Mouse (Mus musculus) ES-Bruce4 (cell line): ENCODE data around the gene Cd6. TPM values are rescaled to one million over a fixed set of nuclear protein-coding genes. Genes with fewer than 3 reads are reported as not detected.

Experiments used
- H3K27ac ChIP-seq: 2 replicates; pipeline ENCODE4 v1.5.1; 2012; ENCODE audit warnings: low read length, inconsistent platforms; ENCODE audit not compliant: insufficient read depth
- H3K27me3 ChIP-seq: 2 replicates; pipeline ENCODE4 v1.6.1; 2012; ENCODE audit warnings: mild to moderate bottlenecking, low read length, inconsistent platforms; ENCODE audit not compliant: control insufficient read depth, poor library complexity, insufficient read depth, severe bottlenecking
- H3K36me3 ChIP-seq: 2 replicates; pipeline ENCODE4 v1.6.1; 2012; ENCODE audit warnings: inconsistent platforms, mild to moderate bottlenecking, low read length, moderate library complexity; ENCODE audit not compliant: control insufficient read depth, poor library complexity, insufficient read depth, severe bottlenecking
- H3K4me1 ChIP-seq: one replicate; pipeline ENCODE4 v1.8.1; 2011; ENCODE audit warnings: low read length; ENCODE audit not compliant: control insufficient read depth, insufficient read depth
- H3K4me3 ChIP-seq: 2 replicates; pipeline ENCODE4 v1.5.1; 2011; ENCODE audit warnings: low read depth, mild to moderate bottlenecking, low read length
- H3K9ac ChIP-seq: 2 replicates; pipeline ENCODE4 v1.6.1; 2012; ENCODE audit warnings: low read depth, mild to moderate bottlenecking, inconsistent platforms; ENCODE audit not compliant: poor library complexity, severe bottlenecking
- H3K9me3 ChIP-seq: replicated peaks from 2 replicates; pipeline ENCODE4 v1.6.1; 2012; ENCODE audit warnings: mild to moderate bottlenecking, low read length, inconsistent platforms; ENCODE audit not compliant: control insufficient read depth, poor library complexity, insufficient read depth, severe bottlenecking
- CTCF ChIP-seq: IDR thresholded peaks from one replicate; pipeline ENCODE4 v1.8.1; 2011; ENCODE audit warnings: low read depth, low read length
- EP300 ChIP-seq: IDR thresholded peaks from 2 replicates; pipeline ENCODE4 v1.6.1; 2011; ENCODE audit warnings: low read depth, low read length; ENCODE audit not compliant: insufficient read depth
- POLR2A ChIP-seq: IDR thresholded peaks from one replicate; pipeline ENCODE4 v1.8.1; 2011; ENCODE audit warnings: low read length; ENCODE audit not compliant: insufficient read depth
- polyA plus RNA-seq: library from polyadenylated mRNA; stranded (reverse); fragments of >200 nt; gene quantifications from 2 replicates; pipeline ENCODE4 v1.2.4, GENCODE M21; 2011; ENCODE audit warnings: low read depth; ENCODE audit not compliant: missing spikeins, insufficient read depth, insufficient read length

The Cd6 gene
- polyA plus RNA-seq, 1 experiment: not detected

DNA sequence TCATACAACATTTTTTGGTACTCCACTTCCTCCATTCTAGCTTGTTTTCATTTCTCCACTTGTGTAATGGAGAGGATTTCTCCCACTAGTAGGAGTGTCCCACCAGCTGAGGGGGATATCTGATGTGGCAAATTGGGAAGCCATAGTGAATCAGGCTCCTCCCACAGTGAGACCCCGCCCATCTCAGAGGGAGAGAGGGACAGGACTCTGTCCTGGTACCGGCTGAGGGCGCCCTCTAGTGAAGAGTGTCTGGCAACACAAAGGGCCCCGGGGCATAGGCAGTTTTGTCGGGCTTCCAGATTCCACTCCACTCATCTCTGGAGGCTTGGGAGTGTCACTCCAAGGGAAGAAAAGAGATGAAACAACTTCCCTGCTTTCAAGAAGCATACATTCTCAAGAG lies 1.6 kb upstream of the Cd6 start:
- no peak overlapping the region for H3K27ac ChIP-seq
- H3K9me3 ChIP-seq: no peaks in the 10 kb centered on the region
- peaks cover 2% of the 10 kb centered on the region for H3K4me1 ChIP-seq
- no peak overlapping the region for H3K4me3 ChIP-seq
- H3K27me3 ChIP-seq: no peaks in the 10 kb centered on the region
- TF ChIP-seq EP300: no peak
- peak; percentile 85 for TF ChIP-seq CTCF
- TF ChIP-seq POLR2A: no peak
- no peaks in the 10 kb centered on the region for H3K36me3 ChIP-seq
- no peak overlapping the region for H3K9ac ChIP-seq

DNA sequence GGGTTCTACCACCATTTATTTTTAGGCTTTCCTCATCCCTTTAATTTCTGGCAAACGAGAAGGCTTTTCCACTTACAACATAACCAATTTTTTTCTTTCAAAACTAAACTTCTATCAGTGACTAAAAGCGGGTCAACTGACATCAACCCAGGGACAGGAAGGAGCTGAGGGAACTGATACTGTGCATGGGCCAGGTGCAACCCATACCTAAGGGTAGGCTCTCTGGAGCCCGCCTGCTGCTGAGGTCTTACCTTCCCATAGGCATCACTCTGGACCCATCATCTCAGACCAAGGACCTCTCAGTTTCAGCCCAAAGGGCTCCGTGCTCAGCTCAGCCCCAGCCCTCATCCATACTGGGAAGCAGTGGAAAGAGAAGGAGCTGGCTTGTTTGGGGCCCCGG lies 1.5 kb downstream of the Cd6 start:
- TF ChIP-seq POLR2A (no peak), CTCF (no peak), EP300 (no peak)
- H3K27ac ChIP-seq: no peak overlapping the region
- no peak overlapping the region for H3K9ac ChIP-seq
- H3K36me3 ChIP-seq: no peaks in the 10 kb centered on the region
- H3K4me3 ChIP-seq: no peak overlapping the region
- no peaks in the 10 kb centered on the region for H3K4me1 ChIP-seq
- no peaks in the 10 kb centered on the region for H3K27me3 ChIP-seq
- no peaks in the 10 kb centered on the region for H3K9me3 ChIP-seq

DNA sequence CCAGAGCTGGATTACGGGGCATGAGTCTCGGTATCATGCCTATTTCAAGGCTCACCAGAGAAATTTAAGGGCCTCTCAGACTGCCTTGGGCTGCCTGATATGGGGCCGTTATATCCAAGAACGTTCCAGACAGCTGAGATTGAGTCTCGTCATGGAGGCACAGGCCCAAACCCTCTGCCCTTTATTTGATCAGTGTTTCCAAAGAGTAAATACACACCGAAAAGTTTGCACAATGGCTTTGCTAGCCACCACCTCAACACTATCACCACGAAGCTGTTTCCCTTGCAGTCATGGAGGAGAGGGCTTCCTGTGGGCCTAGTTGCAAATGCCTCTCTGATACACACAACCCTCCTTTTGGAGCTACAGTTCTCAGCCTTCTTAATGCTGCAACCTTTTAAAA lies 5.8 kb downstream of the Cd6 start:
- TF ChIP-seq CTCF: no peak
- TF ChIP-seq EP300: no peak
- no peak for TF ChIP-seq POLR2A
- Histone ChIP-seq H3K36me3 (no peaks in the 10 kb centered on the region), H3K4me3 (no peak overlapping the region), H3K4me1 (peaks cover 2% of the 10 kb centered on the region), H3K9ac (no peak overlapping the region), H3K27me3 (no peaks in the 10 kb centered on the region), H3K9me3 (no peaks in the 10 kb centered on the region), H3K27ac (no peak overlapping the region)

GRCm38 (mm10) chr19:10822534-10822933 lies 7.3 kb downstream of the Cd6 start:
- Histone ChIP-seq H3K4me3 (no peak overlapping the region), H3K9me3 (no peaks in the 10 kb centered on the region), H3K4me1 (peaks cover 5% of the 10 kb centered on the region), H3K9ac (no peak overlapping the region), H3K27me3 (no peaks in the 10 kb centered on the region), H3K27ac (no peak overlapping the region), H3K36me3 (no peaks in the 10 kb centered on the region)
- TF ChIP-seq CTCF (no peak), EP300 (no peak), POLR2A (no peak)

- H3K27me3 ChIP-seq: no peaks in the 10 kb centered on the region
- H3K9me3 ChIP-seq: no peaks in the 10 kb centered on the region
- no peak overlapping the region for H3K27ac ChIP-seq
- peaks cover 5% of the 10 kb centered on the region for H3K4me1 ChIP-seq
- no peaks in the 10 kb centered on the region for H3K36me3 ChIP-seq
- no peak overlapping the region for H3K9ac ChIP-seq
- no peak overlapping the region for H3K4me3 ChIP-seq
- TF ChIP-seq POLR2A (no peak), EP300 (0 out of 2 replicates have a peak, but pooled peaks have one; percentile 38), CTCF (no peak)
These were observed 8.5 kb downstream of the Cd6 start for GRCm38 (mm10) chr19:10821319-10821718.

GRCm38 (mm10) chr19:10818217-10818946 lies 11.5 kb downstream of the Cd6 start:
- peak overlapping the region; percentile 41 for H3K4me3 ChIP-seq
- H3K36me3 ChIP-seq: no peaks in the 10 kb centered on the region
- no peak overlapping the region for H3K27ac ChIP-seq
- H3K9me3 ChIP-seq: no peaks in the 10 kb centered on the region
- peaks cover 5% of the 10 kb centered on the region for H3K4me1 ChIP-seq
- H3K9ac ChIP-seq: peak overlapping the region; percentile 35; the same call in 1 of the 2 replicates
- H3K27me3 ChIP-seq: no peaks in the 10 kb centered on the region
- TF ChIP-seq POLR2A (no peak), EP300 (no peak), CTCF (no peak)
